In the genomic region with DNA sequence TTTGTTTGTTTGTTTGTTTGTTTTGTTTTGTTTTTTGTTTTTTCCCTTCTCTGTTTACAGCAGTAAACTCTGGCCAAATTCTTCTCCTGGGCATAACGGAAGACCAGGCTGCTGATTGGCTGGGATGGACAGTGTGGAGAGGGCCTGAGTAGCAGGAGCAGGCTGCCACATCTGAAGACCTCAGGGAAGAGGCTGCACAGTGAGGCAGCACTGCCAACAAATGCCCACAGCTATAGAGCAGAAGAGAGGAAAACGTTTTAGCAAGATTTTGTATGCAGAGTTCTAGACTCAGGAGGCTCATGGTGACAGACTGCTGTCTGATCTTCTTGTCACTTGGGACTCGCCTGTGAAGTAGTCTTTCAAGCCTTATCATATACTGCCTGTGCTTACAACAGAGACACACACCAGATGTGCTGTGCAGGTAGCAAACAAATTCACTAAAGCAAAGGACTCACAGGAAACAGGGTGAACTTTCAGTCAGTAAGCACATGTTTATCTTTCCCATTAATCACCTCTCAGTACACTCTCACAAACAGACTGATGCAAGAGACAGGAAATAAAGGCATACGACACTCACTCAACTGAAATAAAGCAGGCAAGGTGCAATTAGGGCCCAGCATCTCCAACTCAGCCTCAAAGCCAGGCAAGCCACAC, we compare ENCODE assay signal across 12 mouse cellular contexts. TPM values are rescaled to one million over a fixed set of nuclear protein-coding genes. Genes with fewer than 3 reads are reported as not detected.
DNase-seq lines count a peak whose midpoint lies in the region; ATAC-seq and TF ChIP-seq lines count a peak whose summit lies in the region.
"Had no signal": no experiment of that assay in that cellular context is flagged by ENCODE, and none has a peak within 500 bp of the region (broad histone marks: within the 10 kb centered on the region; RNA-seq: fewer than 3 reads in every experiment).

No protein-coding gene starts in this region.

- H3K4me1 ChIP-seq in cerebellum, adult 2 months (ENCODE audit: control insufficient read depth, insufficient read depth, low read length): no peaks in the 10 kb centered on the region
- H3K4me1 ChIP-seq: neural tube, embryonic 12.5 days had no signal

- H3K27me3 ChIP-seq in cerebellum, adult 2 months (ENCODE audit: control insufficient read depth, insufficient read depth, low read length): no peaks in the 10 kb centered on the region
- H3K27me3 ChIP-seq: neural tube, embryonic 12.5 days had no signal

- no peak overlapping the region for H3K4me3 ChIP-seq in cerebellum, adult 2 months (replicated peaks; ENCODE audit: insufficient read depth, low read depth, low read length)
- H3K4me3 ChIP-seq: neural tube, embryonic 12.5 days had no signal

- peak; percentile 6 to 13 for DNase-seq in cerebellum, postnatal 10 days
- DNase-seq in cerebellum, adult 2 months: no peak
- peak; percentile 42 for DNase-seq in 3134 (ENCODE audit: extremely low read depth, insufficient read length, low spot score)
- peak; percentile 9 for DNase-seq in Muller cell, postnatal 12 days (ENCODE audit: inconsistent ontology term)
- no peak for DNase-seq in layer of hippocampus, adult 9-11 months
- no peak for DNase-seq in ovary, postnatal 10 days (ENCODE audit: low spot score)
- DNase-seq in urinary bladder, postnatal 4 days (ENCODE audit: low spot score in 2 of 2): no peak
- DNase-seq: forebrain, postnatal 0 days; lung, postnatal 4 days; right cerebral cortex, postnatal 4 days had no signal

- ATAC-seq in megakaryocyte progenitor cell, adult 5-6 weeks (replicated peaks; ENCODE audit: poor library complexity): peak; percentile 59
- ATAC-seq: forebrain, postnatal 0 days had no signal

- TF ChIP-seq POLR2A in cerebellum, adult 2 months (IDR thresholded peaks at IDR 0.05; ENCODE audit: borderline replicate concordance, insufficient read depth, low read length): no peak

- WGBS in cerebellum, adult 2 months: 50% methylated on average over 4 of the region's 4 CpGs

- H3K27ac ChIP-seq in cerebellum, adult 2 months (ENCODE audit: insufficient read depth, low read length): no peak overlapping the region
- H3K27ac ChIP-seq: neural tube, embryonic 12.5 days had no signal

- TF ChIP-seq CTCF in cerebellum, adult 2 months (IDR thresholded peaks at IDR 0.05; ENCODE audit: borderline replicate concordance, insufficient read depth, low read depth, low read length): no peak

RNA-seq across cellular contexts. Expression of gene Ern1, which starts 49.0 kb away (rescaled TPM):
- polyA plus RNA-seq in cerebellum, adult 2 months (2012; rRNA removed): 7.6 and 8.6 TPM in 2 replicates
- total RNA-seq in megakaryocyte progenitor cell, adult 5-6 weeks (2015): 54.0 and 58.6 TPM in 2 replicates
- 45.6 and 50.2 TPM in 2 replicates for total RNA-seq in megakaryocyte progenitor cell, adult 5-6 weeks (2017)

RNA-seq across cellular contexts. Expression of gene Icam2, which starts 50.8 kb away (rescaled TPM):
- polyA plus RNA-seq in cerebellum, adult 2 months (2012; rRNA removed): 6.8 and 7.0 TPM in 2 replicates
- 59.9 and 60.3 TPM in 2 replicates for total RNA-seq in megakaryocyte progenitor cell, adult 5-6 weeks (2015)
- 87.1 and 123 TPM in 2 replicates for total RNA-seq in megakaryocyte progenitor cell, adult 5-6 weeks (2017)

Comparison
In these comparisons a context has a peak if more than half of its experiments do, and no peak if none do; other contexts are left out.
1. DNase-seq: peak in cerebellum, postnatal 10 days (2 of 2), 3134 (single experiment) and Muller cell, postnatal 12 days (single experiment); none in cerebellum, adult 2 months (0 of 2), layer of hippocampus, adult 9-11 months (single experiment), ovary, postnatal 10 days (single experiment) and urinary bladder, postnatal 4 days (0 of 2).